Mouse (Mus musculus): ENCODE results near the gene Olfr263. TPM values are rescaled to one million over a fixed set of nuclear protein-coding genes. Genes with fewer than 3 reads are reported as not detected.

Gene Olfr263
- not detected in 2 replicates for polyA plus RNA-seq (2015; fragmentation: Nextera tagmentation; extraction: Ambion mirVana)

GRCm38 (mm10) chr13:21129339-21129738 is at the start of gene Olfr263:
TSS of gene Olfr263 (plus strand) at chr13:21129639.

GRCm38 (mm10) chr13:21111183-21111582 is 18.3 kb upstream of the Olfr263 start, which contains the start of gene Olfr1369-ps1:
TSS of gene Olfr1369-ps1 (plus strand) at chr13:21111483.

GRCm38 (mm10) chr13:21145767-21146166 is 16.3 kb downstream of the Olfr263 start, which contains the start of gene Olfr1368:
TSS of gene Olfr1368 (minus strand) at chr13:21145867.

GRCm38 (mm10) chr13:21179367-21179723 is 49.9 kb downstream of the Olfr263 start, which contains the start of gene Trim27:
TSS of gene Trim27 (plus strand) at chr13:21179445.

Other genes starting within 250 kb of the Olfr263 start
- gene Olfr1370, start 54.7 kb upstream of the Olfr263 start, polyA plus RNA-seq (2015; fragmentation: Nextera tagmentation; extraction: Ambion mirVana): not detected in 2 replicates
- not detected in 2 replicates for gene Olfr1369-ps1, start 18.2 kb upstream of the Olfr263 start, polyA plus RNA-seq (2015; fragmentation: Nextera tagmentation; extraction: Ambion mirVana)
- gene Olfr1368, start 16.2 kb downstream of the Olfr263 start, polyA plus RNA-seq (2015; fragmentation: Nextera tagmentation; extraction: Ambion mirVana): not detected in 2 replicates
- 39.2 and 41.1 TPM in 2 replicates for gene Trim27, start 49.8 kb downstream of the Olfr263 start, polyA plus RNA-seq (2015; fragmentation: Nextera tagmentation; extraction: Ambion mirVana)
- not detected in 2 replicates for gene Gpx5, start 163.1 kb downstream of the Olfr263 start, polyA plus RNA-seq (2015; fragmentation: Nextera tagmentation; extraction: Ambion mirVana)
- gene Gpx6, start 182.5 kb downstream of the Olfr263 start, polyA plus RNA-seq (2015; fragmentation: Nextera tagmentation; extraction: Ambion mirVana): not detected in 2 replicates
- gene Olfr1367, start 217.3 kb downstream of the Olfr263 start, polyA plus RNA-seq (2015; fragmentation: Nextera tagmentation; extraction: Ambion mirVana): not detected in 2 replicates
- 6.2 and 6.6 TPM in 2 replicates for gene Zscan12, start 233.2 kb downstream of the Olfr263 start, polyA plus RNA-seq (2015; fragmentation: Nextera tagmentation; extraction: Ambion mirVana)